Mouse (Mus musculus) hindbrain, embryonic 15.5 days (tissue): ENCODE measurements around the gene Smad5. TPM values are rescaled to one million over a fixed set of nuclear protein-coding genes. Genes with fewer than 3 reads are reported as not detected.
A peak's percentile ranks its signal among the peaks of the same experiment; 100 is the strongest.

Experiments
- ATAC-seq: fragments of 200-750 bp; cut with Nextera tagmentation; 2 replicates; pipeline ENCODE4 v1.8.0; 2017; ENCODE audit warnings: low read depth, moderate number of reproducible peaks, moderate TSS enrichment; ENCODE audit not compliant: low FRiP score
- H3K27ac ChIP-seq: fragments of 300-500 bp; sonication (generic); replicated peaks from 2 replicates; pipeline ENCODE4 v1.5.1; 2015; ENCODE audit warnings: mild to moderate bottlenecking, inconsistent platforms
- H3K27me3 ChIP-seq: fragments of 300-500 bp; sonication (generic); 2 replicates; pipeline ENCODE4 v1.6.1; 2015; ENCODE audit warnings: control low read depth, inconsistent platforms
- H3K36me3 ChIP-seq: fragments of 300-500 bp; sonication (generic); 2 replicates; pipeline ENCODE4 v1.6.1; 2015; ENCODE audit warnings: control low read depth, inconsistent platforms
- H3K4me1 ChIP-seq: fragments of 300-500 bp; sonication (generic); replicated peaks from 2 replicates; pipeline ENCODE4 v1.6.1; 2015; ENCODE audit warnings: control low read depth, inconsistent platforms
- H3K4me2 ChIP-seq: fragments of 300-500 bp; sonication (generic); 2 replicates; pipeline ENCODE4 v1.6.1; 2015; ENCODE audit warnings: moderate library complexity, mild to moderate bottlenecking, inconsistent platforms
- H3K4me3 ChIP-seq: fragments of 300-500 bp; sonication (generic); 2 replicates; pipeline ENCODE4 v1.5.1; 2015; ENCODE audit warnings: mild to moderate bottlenecking, inconsistent platforms
- H3K9ac ChIP-seq: fragments of 300-500 bp; sonication (generic); 2 replicates; pipeline ENCODE4 v1.6.1; 2015; ENCODE audit warnings: inconsistent platforms
- H3K9me3 ChIP-seq: fragments of 300-500 bp; sonication (generic); 2 replicates; pipeline ENCODE4 v1.6.1; 2016; ENCODE audit warnings: control low read depth, inconsistent platforms
- WGBS: fragments of 180-500 bp; shearing (Covaris S2); methylation state at CpG from one replicate; pipeline ENCODE4 v1.1.7; 2015; 5-methylcytosine and 5-hydroxymethylcytosine counted together
- polyA plus RNA-seq: library from polyadenylated mRNA; unstranded; fragments of >200 nt; fragmentation: Nextera tagmentation; extraction: Ambion mirVana; gene quantifications from 2 replicates; pipeline ENCODE4 v1.2.1, GENCODE M21; 2015

Smad5 gene
- polyA plus RNA-seq, 1 experiment from 2014 or later = 20.2 TPM

GRCm38 (mm10) chr13:56746739-56747532, 44.1 kb downstream of the Smad5 start:
- H3K4me3 ChIP-seq = no peak overlapping the region
- no peak overlapping the region for H3K27ac ChIP-seq
- H3K9me3 ChIP-seq = no peaks in the 10 kb centered on the region
- no peaks in the 10 kb centered on the region for H3K4me1 ChIP-seq
- ATAC-seq = no peak
- H3K36me3 ChIP-seq = no peaks in the 10 kb centered on the region
- H3K27me3 ChIP-seq = peaks cover 9% of the 10 kb centered on the region; the same call in 1 of the 2 replicates
- WGBS = 82% methylated on average over 10 of the region's 10 CpGs
- H3K4me2 ChIP-seq = no peak overlapping the region
- H3K9ac ChIP-seq = no peak overlapping the region

DNA sequence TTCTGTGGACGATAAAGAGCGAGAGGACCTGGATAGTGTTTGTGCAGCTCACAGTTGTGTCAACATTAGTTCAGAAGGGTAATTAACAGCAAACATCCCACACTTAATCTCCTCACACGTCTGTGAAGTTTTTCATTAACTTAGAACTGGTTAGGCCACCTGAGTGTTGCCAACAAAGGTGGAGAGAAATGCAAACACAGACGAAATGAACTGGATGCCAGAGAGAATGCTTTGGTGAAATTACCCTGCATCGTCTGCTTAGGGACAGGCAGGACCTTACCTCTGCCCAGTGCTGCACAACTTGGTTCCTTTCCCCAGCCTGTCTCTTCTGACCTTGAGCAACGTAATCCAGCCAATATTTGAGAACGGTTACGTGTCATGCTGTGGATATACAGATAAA, 44.7 kb downstream of the Smad5 start:
- H3K4me3 ChIP-seq = no peak overlapping the region
- ATAC-seq = no peak
- peaks cover 6% of the 10 kb centered on the region for H3K4me1 ChIP-seq
- H3K9me3 ChIP-seq = no peaks in the 10 kb centered on the region
- H3K36me3 ChIP-seq = no peaks in the 10 kb centered on the region
- H3K27ac ChIP-seq = no peak overlapping the region
- no peak overlapping the region for H3K4me2 ChIP-seq
- WGBS = 82% methylated on average over 8 of the region's 8 CpGs
- H3K9ac ChIP-seq = no peak overlapping the region
- H3K27me3 ChIP-seq = peaks cover 15% of the 10 kb centered on the region; the same call in 1 of the 2 replicates

GRCm38 (mm10) chr13:56749377-56749776, 46.6 kb downstream of the Smad5 start:
- Histone ChIP-seq H3K36me3 (no peaks in the 10 kb centered on the region), H3K4me3 (no peak overlapping the region), H3K9me3 (no peaks in the 10 kb centered on the region), H3K9ac (no peak overlapping the region), H3K27me3 (peaks cover 32% of the 10 kb centered on the region; the same call in 1 of the 2 replicates), H3K27ac (no peak overlapping the region), H3K4me1 (peaks cover 19% of the 10 kb centered on the region), H3K4me2 (no peak overlapping the region)
- 87% methylated on average over 7 of the region's 7 CpGs for WGBS
- ATAC-seq = no peak

DNA sequence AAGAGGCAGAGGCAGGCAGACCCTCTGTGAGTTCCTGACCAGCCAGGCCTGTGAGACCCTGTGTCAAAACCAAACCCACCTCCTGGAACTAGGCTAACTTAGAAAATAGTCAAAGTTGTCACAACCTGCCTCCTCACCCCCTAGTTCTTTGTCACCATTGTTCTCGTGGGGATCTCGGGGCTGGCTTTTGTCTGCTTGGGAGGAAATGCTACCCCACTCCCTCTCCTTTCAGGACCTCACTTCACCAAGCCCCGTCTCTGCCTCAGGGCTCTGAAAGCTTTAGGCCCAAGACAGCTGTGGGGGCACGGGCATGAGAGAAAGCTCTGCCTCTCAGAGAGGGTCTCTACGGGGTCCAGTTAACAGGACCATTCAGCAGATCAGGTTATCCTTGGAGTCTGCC, 49.0 kb downstream of the Smad5 start:
- Histone ChIP-seq H3K9me3 (no peaks in the 10 kb centered on the region), H3K4me3 (peak overlapping the region; percentile 50; the same call in 1 of the 2 replicates), H3K9ac (no peak overlapping the region), H3K4me2 (peak overlapping the region; percentile 98), H3K36me3 (no peaks in the 10 kb centered on the region), H3K4me1 (peaks cover 19% of the 10 kb centered on the region), H3K27ac (no peak overlapping the region), H3K27me3 (peaks cover 37% of the 10 kb centered on the region; the same call in 1 of the 2 replicates)
- WGBS = 17% methylated on average over 5 of the region's 5 CpGs
- no peak for ATAC-seq

DNA sequence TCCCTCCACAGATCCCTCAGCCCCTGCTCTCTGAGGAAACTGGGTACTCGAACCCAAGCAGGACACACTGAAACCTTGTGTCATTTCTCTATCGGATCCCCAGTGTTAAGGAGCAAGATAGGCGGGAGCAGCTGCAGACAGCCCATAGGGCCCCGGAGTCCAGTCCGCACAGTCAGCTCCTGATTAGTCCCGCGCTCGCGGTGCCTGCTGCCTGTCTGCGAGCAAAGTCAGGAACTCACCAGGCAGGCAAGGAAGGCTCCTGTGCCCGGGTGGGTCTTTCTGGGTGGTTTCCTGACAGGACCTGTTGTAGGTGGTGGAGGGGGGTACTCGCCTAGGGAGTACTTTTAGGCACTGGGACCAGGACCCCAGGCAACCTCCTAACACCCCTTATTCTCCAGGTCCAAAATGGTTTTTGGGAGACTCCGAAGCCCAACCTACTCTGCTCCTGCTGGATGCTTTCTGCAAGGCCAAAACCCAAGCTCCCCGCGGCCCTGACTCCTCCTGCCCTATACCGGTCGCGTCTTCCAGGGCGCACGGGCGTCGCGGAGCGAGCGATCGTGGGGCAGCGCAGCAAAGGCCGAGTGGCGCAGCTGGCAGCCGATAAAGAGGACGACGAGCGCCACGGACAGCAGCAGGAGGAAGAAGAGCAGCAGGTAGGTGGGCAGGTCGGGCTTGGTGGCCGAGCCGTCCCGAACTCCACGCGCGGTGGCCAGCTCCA, 49.8 kb downstream of the Smad5 start:
- Histone ChIP-seq H3K27me3 (peaks cover 37% of the 10 kb centered on the region; the same call in 1 of the 2 replicates), H3K9ac (peak overlapping the region; percentile 53), H3K9me3 (no peaks in the 10 kb centered on the region), H3K4me3 (peak overlapping the region; percentile 50), H3K36me3 (no peaks in the 10 kb centered on the region), H3K4me1 (peaks cover 19% of the 10 kb centered on the region), H3K4me2 (peak overlapping the region; percentile 98), H3K27ac (no peak overlapping the region)
- under 1% methylated on average over 34 of the region's 41 CpGs for WGBS
- ATAC-seq = peak; percentile 36; the same call in 1 of the 2 replicates

DNA sequence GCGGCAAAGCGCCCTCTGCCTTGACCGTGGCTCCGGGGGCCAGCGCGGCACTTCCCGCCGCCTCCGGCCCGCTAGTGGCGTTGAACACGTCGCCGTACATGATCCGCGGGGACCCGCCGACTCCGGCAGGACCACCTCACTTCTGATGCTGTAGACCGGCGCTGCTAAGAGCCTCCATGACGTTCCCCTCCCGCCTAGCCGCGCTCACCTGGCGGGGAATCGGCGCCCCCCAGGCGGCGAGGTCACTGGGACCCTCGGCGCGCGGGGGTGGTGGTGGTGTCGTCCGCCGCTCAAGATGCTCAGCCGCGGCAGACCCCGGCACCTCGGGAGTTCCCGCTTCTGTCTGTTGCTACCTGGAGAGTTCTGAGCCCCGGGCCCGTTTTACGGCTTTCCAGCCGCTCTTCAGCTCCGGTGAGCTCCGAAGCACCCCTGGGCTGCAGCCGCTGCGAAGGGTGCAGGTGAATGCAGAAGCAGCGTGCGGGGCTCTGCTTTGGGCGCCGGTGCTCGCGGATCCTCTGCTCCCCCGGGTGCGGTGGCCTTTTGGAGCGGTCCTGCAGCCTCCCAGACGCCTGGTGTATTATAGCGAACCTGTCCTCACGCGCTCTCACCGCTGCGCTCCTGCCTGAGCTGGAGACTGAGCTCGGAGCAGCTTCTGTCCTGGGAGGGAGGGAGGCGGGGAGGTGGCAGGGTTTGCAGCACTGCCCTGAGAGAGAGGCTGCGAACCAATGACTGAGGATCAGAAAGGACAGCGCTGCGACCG, 50.6 kb downstream of the Smad5 start, which contains the start of gene Gm45623:
TSS of gene Gm45623 (minus strand) at position 636 of the 760 bp plus-strand sequence.
- Histone ChIP-seq H3K36me3 (no peaks in the 10 kb centered on the region), H3K9ac (peak within 1 kb of the TSS; percentile 53), H3K27me3 (peaks cover 37% of the 10 kb centered on the region; the same call in 1 of the 2 replicates), H3K9me3 (no peaks in the 10 kb centered on the region), H3K27ac (no peak within 1 kb of the TSS), H3K4me3 (peak within 1 kb of the TSS; percentile 50), H3K4me1 (peaks cover 19% of the 10 kb centered on the region), H3K4me2 (peak within 1 kb of the TSS; percentile 98)
- WGBS = 2% methylated on average over 69 of the region's 71 CpGs
- ATAC-seq = 0 out of 2 replicates have a peak, but pooled peaks have one; percentile 21

- 65% methylated on average over 6 of the region's 6 CpGs for WGBS
- H3K4me3 ChIP-seq = no peak overlapping the region
- H3K27me3 ChIP-seq = peaks cover 37% of the 10 kb centered on the region; the same call in 1 of the 2 replicates
- H3K9ac ChIP-seq = no peak overlapping the region
- H3K36me3 ChIP-seq = no peaks in the 10 kb centered on the region
- H3K9me3 ChIP-seq = no peaks in the 10 kb centered on the region
- H3K4me2 ChIP-seq = no peak overlapping the region
- ATAC-seq = no peak
- H3K4me1 ChIP-seq = peaks cover 19% of the 10 kb centered on the region
- H3K27ac ChIP-seq = no peak overlapping the region
Observed at GRCm38 (mm10) chr13:56755871-56756270, 53.1 kb downstream of the Smad5 start.

- ATAC-seq = no peak
- Histone ChIP-seq H3K9me3 (no peaks in the 10 kb centered on the region), H3K36me3 (no peaks in the 10 kb centered on the region), H3K4me2 (no peak overlapping the region), H3K9ac (no peak overlapping the region), H3K27me3 (peaks cover 26% of the 10 kb centered on the region; the same call in 1 of the 2 replicates), H3K4me3 (no peak overlapping the region), H3K27ac (no peak overlapping the region), H3K4me1 (peaks cover 17% of the 10 kb centered on the region)
- WGBS = 66% methylated on average over 12 of the region's 12 CpGs
Observed at GRCm38 (mm10) chr13:56757201-56757600, 54.4 kb downstream of the Smad5 start.

DNA sequence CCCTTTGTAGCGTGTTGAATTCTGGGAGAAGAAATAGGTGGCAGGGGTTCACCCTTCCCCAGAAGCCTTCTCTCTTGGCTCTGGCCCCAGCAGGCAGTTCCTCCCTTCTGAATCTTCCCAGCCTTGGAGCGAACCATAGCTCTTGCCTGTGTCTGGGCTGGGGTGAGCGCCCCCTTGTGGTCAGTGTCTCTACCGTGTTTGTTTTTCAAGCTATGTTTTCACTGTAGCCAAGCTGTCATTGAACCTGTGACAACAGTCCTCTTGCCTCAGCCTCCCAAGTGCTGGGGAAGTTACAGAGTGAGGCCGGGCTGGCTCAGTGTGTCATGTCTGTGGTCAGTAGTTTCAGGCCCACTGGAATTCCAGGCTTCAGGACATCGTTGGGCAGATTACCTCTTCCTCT, 55.7 kb downstream of the Smad5 start:
- Histone ChIP-seq H3K9me3 (no peaks in the 10 kb centered on the region), H3K4me1 (peaks cover 16% of the 10 kb centered on the region), H3K27ac (no peak overlapping the region), H3K4me3 (no peak overlapping the region), H3K4me2 (no peak overlapping the region), H3K27me3 (peaks cover 14% of the 10 kb centered on the region; the same call in 1 of the 2 replicates), H3K9ac (no peak overlapping the region), H3K36me3 (no peaks in the 10 kb centered on the region)
- WGBS = 25% methylated on average over 6 of the region's 6 CpGs
- no peak for ATAC-seq

DNA sequence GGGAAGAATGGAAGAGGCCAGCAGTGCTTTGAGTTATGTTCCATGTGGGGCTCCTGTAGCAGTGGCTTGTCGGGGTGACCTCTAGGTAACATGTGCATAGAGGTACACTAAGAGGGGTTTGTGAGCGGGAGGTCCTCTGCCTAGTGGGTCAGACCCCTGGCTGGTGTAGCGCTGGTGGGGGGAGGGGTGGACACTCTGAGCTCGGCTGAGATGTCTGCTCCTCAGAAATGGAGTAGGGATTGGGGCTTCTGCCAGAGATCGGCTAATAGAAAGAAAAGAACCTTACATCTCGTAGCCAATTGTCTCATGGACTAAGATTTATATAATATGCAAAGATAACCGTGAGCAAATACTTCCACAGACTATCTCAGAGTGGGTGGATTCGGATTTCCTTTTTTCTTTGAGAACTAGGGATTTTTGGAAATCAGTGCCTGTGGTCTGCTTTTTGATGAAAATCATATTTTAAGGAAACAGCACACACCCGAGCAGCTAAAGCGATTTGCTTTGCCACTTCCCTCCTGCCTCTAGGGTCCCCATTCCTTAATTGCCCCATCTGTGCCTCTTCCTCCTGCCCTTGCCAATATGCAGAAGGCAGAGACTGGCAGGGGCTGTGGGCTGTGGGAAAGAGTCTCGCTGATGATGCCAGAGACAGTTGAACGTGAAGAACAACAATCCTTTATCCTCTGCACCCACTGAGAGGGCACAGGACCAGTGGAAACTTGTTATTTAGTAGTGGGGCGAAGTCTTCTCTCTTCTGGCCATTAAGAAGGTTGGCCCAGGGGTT, 59.8 kb downstream of the Smad5 start:
- no peak overlapping the region for H3K4me2 ChIP-seq
- H3K4me1 ChIP-seq = peaks cover 28% of the 10 kb centered on the region
- ATAC-seq = no peak
- no peaks in the 10 kb centered on the region for H3K9me3 ChIP-seq
- no peak overlapping the region for H3K9ac ChIP-seq
- H3K36me3 ChIP-seq = no peaks in the 10 kb centered on the region
- H3K4me3 ChIP-seq = no peak overlapping the region
- H3K27ac ChIP-seq = peak overlapping the region; percentile 34; the same call in 1 of the 2 replicates
- no peaks in the 10 kb centered on the region for H3K27me3 ChIP-seq
- 35% methylated on average over 13 of the region's 13 CpGs for WGBS
